Mouse (Mus musculus): ENCODE measurements around the gene Tenm4.

Tenm4 gene

DNA sequence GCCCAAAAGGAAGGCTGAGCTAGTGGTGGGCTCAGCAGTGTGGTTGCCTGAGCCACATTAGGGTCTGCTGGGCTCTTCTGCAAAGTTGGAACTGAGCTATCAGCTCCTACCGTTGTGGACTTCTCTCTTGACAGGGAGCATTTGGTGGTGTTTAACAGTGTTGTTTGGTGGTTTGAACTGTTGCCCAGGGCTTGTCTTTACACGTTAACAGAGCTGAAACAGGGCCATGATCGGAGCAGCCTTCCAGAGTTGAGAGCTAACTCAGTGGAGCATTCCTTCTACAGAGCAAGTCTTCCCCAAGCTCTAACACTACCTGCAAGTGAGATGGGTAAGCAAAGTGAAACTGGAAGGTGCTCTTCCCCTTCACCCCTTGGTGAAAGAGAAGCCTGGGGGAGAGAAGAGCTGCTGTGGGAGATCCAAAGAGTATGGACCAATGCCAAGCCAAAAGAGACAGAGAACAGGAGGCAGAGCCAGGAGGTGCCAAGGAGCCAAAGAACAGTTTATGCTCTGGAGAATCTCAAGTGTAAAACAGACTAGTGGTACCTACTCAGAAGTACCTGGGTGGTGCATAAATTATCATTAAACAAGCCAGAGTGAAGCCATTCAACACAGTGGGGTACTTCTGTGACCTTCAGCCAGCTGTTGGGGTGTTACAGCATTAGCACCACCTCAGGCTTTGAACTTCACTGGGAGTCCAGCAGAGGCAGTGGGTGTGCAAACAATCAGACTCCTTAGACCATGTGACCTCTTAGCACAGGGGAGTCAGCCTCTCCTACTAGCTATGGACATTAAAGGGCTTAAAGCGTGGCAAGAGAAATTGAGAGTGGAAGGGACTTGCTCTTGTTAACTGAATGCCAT, 71.5 kb downstream of the Tenm4 start:
- DNase-seq (ENCODE audit: low spot score): no peak

GRCm38 (mm10) chr7:96244796-96245195, 73.8 kb downstream of the Tenm4 start:
- no peak for DNase-seq (ENCODE audit: low spot score)

DNA sequence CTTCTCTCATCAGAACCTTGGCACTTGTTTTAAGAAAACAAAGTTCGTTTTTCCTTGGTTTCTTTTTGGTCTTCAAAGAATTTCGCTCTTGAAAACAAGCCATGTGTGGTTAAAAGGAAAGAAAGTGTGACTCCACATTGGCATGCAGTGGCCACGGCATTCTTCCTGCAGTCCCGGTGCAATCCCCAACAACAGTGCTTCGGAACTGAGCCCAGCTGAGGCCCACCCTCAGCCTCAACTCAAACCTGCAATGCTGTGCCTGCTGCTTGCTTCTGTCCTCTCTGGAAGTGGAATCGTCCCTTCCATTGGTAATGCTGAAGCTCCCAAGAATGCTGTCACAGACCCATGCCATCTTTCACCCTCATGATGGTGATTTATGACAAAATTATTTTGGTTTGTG, 88.6 kb downstream of the Tenm4 start:
- DNase-seq (ENCODE audit: low spot score): no peak

DNA sequence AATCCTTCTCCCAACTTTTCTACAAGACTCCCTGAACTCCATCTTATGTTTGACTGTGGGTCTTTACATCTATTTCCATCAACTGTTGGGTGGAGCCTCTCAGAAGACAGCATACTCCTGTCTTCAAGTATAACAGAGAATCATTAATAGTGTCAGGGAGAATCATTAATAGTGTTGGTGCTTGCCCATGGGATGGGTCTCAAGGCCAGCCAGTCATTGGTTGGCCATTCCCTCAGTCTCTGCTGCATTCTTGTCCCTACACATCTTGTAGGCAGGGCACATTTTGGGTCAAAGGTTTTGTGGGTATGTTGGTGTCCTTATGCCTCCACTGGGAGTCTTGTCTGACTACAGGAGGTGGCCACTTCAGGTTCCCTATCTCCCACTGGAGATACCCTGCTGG, 91.1 kb downstream of the Tenm4 start:
- DNase-seq (ENCODE audit: low spot score): no peak

DNA sequence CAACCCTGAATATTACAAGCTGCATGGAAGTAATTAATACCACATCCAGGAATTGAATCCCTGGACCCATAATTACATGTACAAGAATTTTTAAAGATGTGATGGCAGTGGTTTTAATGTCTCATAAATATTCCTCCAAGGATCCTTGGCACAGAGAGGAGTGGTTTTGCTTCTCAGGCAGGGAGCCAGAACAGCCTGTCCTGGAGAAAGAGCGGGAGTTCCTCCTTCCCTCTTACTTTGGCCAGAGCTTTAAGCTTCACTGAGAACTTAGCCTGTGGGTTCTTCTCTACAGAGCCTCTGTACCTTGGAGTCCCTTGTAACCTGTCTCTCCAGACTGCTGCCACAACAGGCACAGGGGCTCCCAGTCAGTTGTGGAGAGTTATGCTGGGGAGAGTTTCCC, 94.9 kb downstream of the Tenm4 start:
- DNase-seq (ENCODE audit: low spot score): no peak

- DNase-seq (ENCODE audit: low spot score): no peak
Measured at GRCm38 (mm10) chr7:96267266-96267665, 96.2 kb downstream of the Tenm4 start.

DNA sequence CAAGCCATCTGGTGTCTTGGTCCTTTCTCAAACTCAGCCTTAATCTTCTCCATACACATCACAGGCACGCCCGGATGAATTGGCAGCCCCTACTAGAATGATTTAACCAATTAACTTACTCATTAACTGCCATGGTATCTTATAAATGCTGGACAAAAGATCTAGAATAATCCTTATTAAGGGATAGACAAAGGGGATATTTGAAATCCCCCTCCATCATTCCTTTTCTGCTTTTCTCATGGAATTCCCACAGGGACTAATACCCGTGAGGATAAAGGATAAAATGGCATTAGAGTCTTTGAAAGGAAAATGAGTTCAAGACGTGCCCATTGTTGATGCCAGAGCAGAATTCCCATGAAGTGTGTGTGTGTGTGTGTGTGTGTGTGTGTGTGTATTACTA, 99.6 kb downstream of the Tenm4 start:
- DNase-seq (ENCODE audit: low spot score): no peak

DNA sequence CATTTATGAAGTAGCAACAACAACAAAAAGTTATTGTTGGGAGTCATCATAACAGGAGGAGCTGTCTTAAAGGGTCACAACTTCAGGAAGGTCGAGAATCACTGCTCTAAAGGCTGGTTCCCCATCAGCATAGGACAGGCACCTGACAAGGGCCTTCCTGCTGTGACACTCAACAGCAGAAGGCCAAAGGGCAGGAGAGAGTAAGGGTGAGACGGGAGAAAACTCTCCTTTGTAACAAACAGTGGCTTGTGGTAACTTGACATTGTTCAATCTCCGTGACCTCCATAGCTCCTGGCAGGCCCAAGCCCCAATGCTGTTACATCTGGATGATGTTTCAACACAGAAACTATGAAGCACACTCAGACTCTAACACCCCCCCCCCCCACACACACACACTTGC, 101.0 kb downstream of the Tenm4 start:
- no peak for DNase-seq (ENCODE audit: low spot score)

- no peak for DNase-seq (ENCODE audit: low spot score)
Measured at GRCm38 (mm10) chr7:96274486-96274885, 103.4 kb downstream of the Tenm4 start.

GRCm38 (mm10) chr7:96277550-96277949, 106.5 kb downstream of the Tenm4 start:
- DNase-seq (ENCODE audit: low spot score): no peak

- DNase-seq (ENCODE audit: low spot score): no peak
Measured at GRCm38 (mm10) chr7:96278378-96278777, 107.3 kb downstream of the Tenm4 start.

DNA sequence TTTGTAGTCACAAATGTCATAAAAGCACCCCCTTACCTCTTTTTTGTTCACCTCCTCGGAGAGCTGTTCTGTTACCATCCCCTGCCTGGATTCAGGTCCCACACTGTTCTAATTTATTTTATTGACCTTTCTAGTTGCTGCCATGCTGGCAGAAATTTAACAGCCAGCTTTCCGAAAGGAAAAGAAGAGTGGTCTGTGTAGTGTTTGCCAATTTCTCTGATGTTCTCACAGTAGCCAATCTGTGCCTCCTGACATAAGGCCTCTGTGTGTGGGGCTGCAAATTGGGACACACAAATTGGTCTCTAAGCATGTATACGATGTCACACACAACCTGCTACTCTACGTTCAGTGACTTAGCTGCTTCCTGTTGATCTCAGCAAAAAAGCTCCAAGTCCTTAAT, 109.7 kb downstream of the Tenm4 start:
- DNase-seq (ENCODE audit: low spot score): no peak

- DNase-seq (ENCODE audit: low spot score): no peak
Measured at GRCm38 (mm10) chr7:96290576-96290975, 119.5 kb downstream of the Tenm4 start.

DNA sequence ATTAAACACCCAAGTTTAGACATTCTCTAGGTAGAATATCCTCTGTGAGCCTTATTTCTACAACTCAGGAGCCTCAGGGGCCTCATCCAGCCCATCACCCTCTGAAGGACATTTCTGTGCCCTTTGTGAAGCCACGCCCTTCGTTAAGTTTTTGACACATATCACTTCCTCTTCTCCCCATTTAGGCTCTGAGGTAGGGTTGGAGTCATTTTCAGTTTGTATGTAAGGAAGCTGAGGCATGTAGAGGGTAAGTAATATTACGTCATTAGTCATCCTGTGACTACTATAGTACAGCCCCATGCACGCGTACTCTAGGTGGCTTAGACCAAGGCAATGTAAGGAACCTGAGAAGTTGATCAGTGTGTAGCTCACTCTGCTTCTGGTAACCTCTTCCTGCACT, 124.9 kb downstream of the Tenm4 start:
- DNase-seq (ENCODE audit: low spot score): no peak

DNA sequence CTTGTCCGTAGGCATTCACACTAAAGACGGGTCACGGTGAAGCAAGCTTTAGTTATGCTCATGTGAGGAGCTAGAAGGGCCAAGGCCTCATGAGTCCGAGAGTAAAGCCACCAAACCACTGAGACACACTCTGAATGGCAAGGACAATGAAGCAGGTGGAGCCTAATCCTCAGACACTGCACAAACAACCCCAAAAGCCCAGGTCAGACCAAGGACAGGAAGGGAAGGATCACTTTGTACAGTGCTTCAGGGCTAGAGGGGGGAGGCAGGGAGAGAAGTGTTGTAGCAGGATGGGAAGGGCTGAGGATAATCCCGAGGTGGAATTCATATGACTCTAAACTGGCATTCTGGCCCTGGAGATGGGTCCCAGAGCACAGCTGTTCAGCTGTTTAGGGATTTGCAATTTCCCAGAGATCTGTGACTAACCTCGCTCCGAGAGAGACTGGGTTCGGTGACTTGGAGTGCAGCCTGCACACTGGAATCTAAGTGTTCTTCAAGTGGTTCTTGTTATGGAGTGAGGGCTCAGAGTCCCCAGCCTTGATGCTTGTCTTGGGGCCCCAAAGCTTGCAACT, 129.9 kb downstream of the Tenm4 start:
- DNase-seq (ENCODE audit: low spot score): no peak

- no peak for DNase-seq (ENCODE audit: low spot score)
Measured at GRCm38 (mm10) chr7:96301813-96302212, 130.8 kb downstream of the Tenm4 start.

DNA sequence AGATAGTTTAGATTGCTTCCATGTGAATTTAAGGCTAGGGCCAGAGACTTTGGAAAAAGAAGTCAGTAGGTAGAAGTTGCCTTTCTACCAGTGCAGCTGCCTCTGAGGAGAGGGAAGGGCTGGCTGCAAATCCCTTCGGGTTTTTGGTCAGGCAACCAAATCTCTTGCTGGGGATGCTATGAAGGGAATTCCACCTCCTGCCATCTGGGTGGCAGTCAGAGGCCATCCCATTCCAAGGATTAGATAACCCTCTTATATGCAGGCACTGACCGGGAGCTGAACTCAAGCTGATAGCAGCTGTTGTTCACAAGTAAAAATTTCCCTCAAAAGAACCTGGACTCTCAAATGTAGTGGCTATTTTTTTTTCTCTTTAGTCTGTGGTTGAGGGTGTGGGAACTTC, 132.9 kb downstream of the Tenm4 start:
- DNase-seq (ENCODE audit: low spot score): no peak

- DNase-seq (ENCODE audit: low spot score): no peak
Measured at GRCm38 (mm10) chr7:96305382-96305935, 134.4 kb downstream of the Tenm4 start.

DNA sequence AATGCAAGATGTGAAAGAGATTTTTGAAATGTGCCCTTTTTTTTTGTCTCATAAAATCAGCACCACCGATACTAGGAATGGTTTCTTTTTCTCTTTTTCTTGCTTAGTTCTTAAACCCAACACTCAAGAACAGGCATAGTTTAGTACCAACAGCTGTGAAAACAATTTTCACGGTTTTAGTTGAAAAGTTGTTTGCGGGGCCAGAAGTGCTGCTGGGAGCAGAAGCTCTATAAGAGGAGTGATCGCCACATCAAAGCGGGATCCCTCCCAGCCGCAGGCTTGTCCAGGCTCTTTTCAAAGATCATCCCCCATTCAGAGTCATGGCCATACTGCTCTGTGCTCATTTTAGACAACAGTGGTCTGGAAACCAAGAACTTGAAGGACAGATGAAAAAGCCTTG, 137.1 kb downstream of the Tenm4 start:
- no peak for DNase-seq (ENCODE audit: low spot score)

- no peak for DNase-seq (ENCODE audit: low spot score)
Measured at GRCm38 (mm10) chr7:96329343-96329742, 158.3 kb downstream of the Tenm4 start.

DNA sequence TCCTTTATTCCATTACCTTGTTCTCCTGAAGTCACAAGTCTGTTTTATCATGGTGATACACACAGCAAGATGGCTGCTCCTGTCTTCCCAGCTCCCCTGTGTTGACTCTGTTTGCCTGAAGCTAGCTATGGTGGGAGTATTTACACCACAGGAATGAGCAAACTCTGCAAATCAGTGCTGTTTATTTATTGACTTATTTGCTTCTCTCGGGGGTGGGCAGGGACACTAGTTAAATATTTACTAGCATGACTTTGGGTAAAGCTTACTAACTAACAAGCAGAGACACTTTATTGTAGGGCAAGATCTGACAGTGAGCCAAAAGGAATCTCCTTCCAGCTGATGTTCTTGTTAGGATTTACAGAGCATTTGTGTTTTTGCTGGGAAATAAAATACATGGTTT, 160.1 kb downstream of the Tenm4 start:
- DNase-seq (ENCODE audit: low spot score): no peak

GRCm38 (mm10) chr7:96334361-96334760, 163.3 kb downstream of the Tenm4 start:
- DNase-seq (ENCODE audit: low spot score): no peak

DNA sequence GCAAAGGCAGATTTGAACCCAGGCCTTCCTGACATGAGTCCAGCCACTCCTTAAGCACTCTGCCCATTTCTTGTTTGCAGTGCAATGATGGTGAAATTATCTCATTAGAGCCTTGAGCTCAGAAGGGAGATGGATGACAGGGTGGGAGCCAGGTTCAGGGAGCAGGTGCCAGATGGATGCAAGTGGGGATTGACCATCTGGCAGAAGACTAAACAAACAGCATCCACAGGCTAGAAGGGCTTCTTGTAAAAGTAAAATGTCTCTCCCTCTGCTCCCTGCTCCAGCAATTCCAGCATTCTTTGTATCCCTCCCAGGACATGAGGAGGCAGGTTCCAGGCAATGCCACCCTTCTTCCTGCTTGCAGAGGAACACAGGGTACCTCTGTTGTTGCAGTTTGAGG, 165.3 kb downstream of the Tenm4 start:
- DNase-seq (ENCODE audit: low spot score): no peak

- no peak for DNase-seq (ENCODE audit: low spot score)
Measured at GRCm38 (mm10) chr7:96340826-96341225, 169.8 kb downstream of the Tenm4 start.
